Mouse (Mus musculus) gastrocnemius, postnatal 25 days (tissue): ENCODE results near the gene Cox4i1. TPM values are rescaled to one million over a fixed set of nuclear protein-coding genes. Genes with fewer than 3 reads are reported as not detected.
A peak's percentile ranks its signal among the peaks of the same experiment; 100 is the strongest.
"Not testable (repeated sequence)": the region's sequence is repeated elsewhere in the genome, so short reads cannot be mapped to it uniquely, and the experiment has no call there.

ENCODE experiments used
- DNase-seq: peaks from one replicate; pipeline ENCODE4 v3.0.0; 2022
- total RNA-seq, 2 experiments: library from RNA; stranded (reverse); gene quantifications; 1 replicate in 1 of 2; 2 replicates in 1 of 2; pipeline ENCODE4 v1.2.3; 2021

Gene Cox4i1
- total RNA-seq, 2 experiments from 2014 or later: 1,728 to 1,814 TPM

- no peak for DNase-seq
Observed at GRCm38 (mm10) chr8:120656322-120657052, 11.5 kb upstream of the Cox4i1 start.

GRCm38 (mm10) chr8:120657415-120657814 lies 10.6 kb upstream of the Cox4i1 start:
- no peak for DNase-seq

DNA sequence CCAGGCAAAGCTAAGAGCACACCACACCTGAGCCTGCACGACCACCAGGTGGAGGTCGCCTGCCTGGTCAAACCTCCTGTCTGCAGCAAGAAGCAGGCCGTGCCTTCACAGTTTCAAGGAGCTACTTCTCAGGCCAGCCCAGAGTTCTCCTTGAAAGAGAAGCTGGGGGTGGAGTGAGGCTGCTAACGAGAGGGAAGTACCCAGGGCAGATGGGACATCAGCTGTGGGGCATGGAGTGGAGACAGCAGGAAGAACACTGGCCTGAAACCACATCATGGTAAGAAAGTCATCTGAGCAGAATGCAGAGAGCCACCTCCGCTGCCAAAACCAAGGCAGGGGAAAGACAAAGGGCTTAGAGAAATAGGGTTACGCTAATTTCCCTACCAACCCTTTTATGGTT lies 3.5 kb upstream of the Cox4i1 start:
- no peak for DNase-seq

DNA sequence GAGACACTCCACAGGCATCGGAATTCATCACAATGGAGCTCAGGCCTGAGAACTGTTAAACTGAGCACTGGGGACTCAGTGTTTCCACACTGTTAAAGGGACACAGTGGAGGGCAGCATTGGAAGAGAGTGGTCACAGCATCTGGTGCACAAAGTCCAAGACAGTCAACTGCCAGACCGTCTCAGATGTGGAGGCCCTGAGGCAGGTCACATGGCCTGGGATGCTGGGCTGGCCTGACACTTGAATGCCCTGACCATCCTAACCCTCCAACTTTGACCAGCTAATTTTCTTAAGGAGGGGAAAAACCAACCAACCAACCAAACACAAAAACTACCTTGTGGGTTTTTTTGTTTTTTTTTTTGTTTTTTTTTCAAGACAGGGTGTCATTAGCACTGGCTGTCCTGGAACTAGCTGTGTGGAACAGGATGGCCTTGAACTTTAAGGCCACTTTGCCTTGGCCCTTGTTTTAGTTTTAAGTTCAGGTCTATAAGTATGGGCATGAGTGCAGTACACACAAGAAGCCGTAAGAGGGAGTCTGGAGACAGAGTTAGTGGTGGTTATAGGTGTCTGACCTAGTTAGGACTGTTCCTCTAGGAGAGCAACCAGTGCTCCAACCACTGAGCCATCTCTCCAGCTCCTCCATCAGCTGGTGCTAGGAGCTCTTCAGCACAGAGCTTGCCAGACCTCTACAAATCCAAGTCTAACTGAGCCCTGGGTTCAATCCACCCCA lies 2.1 kb upstream of the Cox4i1 start:
- no peak for DNase-seq

DNA sequence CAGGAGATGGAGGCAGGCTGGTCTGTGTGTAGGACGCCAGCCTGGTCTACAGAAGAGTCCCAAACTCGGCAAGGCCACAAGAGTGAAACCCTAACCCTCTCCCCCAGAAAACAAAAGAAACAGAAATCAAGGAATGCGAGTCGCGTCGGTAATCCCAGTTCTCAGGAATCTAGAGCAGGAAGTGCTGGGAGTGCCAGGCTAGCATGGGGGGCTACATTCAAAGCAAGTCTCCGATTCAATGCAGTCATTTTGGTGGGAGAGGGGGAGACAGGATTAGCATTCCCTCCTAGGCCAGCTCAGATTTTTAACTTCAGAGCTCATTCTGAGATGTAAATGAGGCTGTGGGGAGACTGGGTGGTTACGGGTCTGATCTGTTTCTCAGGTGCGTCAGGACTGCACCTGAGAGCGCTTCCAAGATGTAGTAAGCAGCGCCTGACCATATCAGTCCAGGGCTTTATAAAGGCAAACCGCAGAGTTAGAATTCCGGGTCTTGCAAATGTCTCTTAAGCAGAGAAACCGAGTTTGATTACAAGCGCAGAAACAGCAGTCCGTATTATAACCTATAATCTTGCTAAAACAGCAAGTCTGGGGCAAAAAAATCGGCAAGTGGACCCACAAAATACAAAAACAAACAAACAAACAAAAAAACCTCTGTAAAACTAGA lies 1.1 kb upstream of the Cox4i1 start:
- DNase-seq: no peak

DNA sequence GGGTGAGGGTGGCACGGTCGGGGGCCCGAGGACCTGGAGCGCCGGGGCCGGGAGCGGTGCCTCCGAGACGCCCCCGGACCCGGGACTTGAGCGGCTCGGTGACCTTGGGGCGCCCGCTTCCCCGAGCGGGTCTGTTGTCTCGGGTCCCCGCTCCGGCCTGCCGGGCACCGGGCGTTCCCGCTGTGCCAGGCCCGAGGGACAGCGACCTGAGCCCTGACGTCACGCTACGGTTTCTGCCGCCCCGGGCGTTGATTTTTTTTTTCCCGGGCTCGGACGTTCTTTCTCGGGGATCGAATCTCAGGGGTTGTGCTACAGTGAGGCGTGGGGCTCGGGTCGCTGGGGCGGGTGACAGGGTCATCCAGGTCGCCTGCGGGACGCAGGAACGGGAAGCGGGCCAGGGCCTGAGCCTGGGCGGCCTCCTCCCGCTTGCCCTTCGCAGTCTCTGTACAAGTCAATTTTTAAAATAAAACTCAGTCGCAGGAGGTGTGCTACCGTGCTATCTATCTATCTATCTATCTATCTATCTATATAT lies 418 bp downstream of the Cox4i1 start, which contains the start of gene Emc8:
TSS of gene Emc8 (minus strand) at position 200 of the 532 bp plus-strand sequence.
- DNase-seq: no peak

- no peak for DNase-seq
Observed at GRCm38 (mm10) chr8:120671775-120672174, 3.8 kb downstream of the Cox4i1 start.

DNA sequence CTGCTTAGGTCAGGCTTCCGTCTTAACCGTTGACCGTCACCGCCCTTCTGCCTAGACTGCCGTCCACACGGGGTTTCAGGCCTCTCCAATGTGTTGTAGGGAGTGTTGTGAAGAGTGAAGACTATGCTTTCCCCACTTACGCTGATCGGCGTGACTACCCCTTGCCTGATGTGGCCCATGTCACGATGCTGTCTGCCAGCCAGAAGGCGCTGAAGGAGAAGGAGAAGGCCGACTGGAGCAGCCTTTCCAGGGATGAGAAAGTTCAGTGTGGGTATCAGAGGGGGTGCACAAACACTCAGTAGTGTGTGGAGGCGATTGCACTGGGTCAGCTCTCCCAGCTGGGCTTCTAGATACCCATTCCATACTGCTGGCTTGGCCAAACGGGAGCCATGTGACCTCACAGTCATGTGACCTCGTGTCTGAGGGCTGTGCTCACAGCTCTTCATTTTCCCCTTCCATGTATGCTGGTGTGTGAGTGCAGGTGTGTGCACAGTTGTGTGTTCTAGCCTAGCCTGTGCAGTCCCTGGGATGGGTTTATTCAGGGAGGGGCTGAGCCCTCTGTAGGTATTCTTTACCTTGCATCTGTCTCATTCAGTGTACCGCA lies 4.7 kb downstream of the Cox4i1 start:
- no peak for DNase-seq

DNA sequence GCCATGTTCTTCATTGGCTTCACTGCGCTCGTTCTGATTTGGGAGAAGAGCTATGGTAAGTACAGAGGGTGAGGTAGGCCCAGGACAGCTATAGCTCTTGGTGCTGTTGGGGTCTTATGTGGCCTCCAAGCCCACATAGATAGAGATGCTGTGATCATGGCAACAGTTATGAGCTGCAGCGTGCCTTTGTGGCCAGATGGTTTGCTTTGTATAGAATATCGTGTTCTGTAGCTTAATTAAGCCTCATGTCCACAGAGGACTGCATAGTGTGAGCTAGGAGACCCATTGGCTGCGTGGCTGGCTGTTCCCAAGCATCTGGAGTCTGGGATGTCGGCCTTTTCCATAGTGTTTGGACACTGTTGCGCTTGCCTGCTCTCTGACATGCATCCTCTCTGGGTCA lies 5.3 kb downstream of the Cox4i1 start:
- DNase-seq: no peak

DNA sequence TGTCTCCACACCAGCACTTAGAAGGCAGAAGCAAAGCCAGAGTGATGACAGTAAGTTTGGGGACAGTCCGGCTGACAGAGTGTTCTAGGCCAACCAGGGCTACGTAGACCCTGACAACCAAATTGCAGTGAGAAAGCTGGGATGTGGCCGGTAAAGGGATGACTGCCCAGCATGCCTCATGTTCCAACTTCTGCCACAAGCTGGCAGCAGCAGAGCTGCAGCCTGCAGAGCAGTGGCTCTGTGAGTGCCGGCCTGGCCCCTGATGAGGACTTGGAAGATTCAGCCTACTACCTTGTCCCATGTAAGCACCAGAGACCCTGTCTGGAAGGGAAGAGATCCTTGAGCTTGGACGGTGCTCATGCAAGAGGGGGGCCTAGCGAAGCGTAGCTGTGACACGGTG lies 7.7 kb downstream of the Cox4i1 start:
- no peak for DNase-seq

DNA sequence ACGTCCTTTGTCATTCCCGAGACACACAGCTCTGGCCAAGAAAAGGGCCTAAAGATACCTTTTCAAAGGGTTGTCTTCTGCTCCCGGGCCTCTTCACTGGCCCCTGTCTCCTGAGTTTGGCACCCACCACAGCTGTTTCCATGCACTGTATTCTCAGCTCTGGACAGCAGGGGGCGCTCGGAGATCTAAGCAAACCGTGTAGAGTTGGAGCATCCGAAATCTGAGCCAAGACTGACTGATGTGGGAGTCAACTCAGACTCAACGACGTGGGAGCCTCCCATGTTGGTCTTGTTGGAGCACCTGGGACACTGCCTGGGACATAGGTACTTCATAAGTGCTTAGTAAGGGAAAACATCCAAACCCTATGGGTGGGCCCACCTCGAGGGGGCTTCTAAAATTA lies 10.4 kb downstream of the Cox4i1 start:
- DNase-seq: peak; percentile 70

- no peak for DNase-seq
Observed at GRCm38 (mm10) chr8:120679629-120680387, 11.8 kb downstream of the Cox4i1 start.

DNA sequence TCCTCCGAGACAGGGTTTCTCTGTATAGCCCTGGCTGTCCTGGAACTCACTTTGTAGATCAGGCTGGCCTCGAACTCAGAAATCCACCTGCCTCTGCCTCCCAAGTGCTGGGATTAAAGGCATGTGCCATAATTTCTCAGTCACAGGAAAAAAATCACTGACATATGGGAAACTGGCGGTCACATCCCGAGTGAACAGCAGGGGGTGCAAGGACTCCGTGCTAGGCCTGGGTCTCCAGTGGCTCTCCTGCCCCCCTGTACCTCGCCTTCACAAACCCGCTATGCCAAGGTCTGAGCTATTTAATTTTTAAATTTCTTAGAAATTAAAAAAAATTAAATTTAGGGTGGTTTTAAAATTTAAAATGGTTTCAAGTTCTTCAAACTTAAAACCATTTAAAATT lies 12.4 kb downstream of the Cox4i1 start:
- not testable (repeated sequence) for DNase-seq

DNA sequence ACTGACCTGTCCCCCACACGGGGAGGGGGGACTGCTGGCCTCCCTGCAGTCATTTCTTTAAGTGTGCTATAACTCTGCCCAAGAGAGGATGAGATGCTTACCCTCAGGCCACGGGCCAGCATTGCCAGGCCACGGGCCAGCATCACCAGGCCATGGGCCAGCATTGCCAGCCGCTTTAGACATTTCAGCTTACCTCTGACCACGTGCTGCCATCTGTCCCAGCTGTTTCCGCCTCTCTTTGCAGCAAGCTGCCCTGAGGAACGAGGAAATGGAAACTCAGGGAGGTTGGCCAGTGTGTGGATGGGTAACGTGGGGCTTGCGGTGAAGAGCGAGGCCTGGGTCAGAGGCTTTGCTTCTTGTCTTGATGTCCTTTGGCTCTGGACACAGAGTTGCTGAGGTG lies 13.1 kb downstream of the Cox4i1 start:
- DNase-seq: peak; percentile 42

- peak; percentile 60 for DNase-seq
Observed at GRCm38 (mm10) chr8:120683602-120684001, 15.6 kb downstream of the Cox4i1 start.

DNA sequence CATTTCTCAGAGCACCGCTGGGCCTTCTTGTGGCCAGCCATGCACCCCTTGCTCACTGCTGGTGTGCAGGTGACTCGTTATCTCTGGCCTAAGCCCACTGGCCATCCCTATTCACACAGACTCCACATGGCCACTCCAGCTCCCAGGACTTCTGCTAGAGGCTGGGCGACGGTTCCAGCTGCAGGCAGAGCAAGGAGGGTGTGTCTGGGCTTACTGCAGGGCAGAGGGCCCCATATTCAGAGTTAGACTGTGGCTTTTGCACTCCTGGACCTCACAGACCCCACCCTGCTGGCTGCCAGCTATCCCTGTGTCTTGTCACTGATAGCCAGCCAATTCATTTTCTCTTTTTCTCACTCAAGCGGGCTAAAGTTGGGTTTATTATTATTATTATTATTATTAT lies 16.1 kb downstream of the Cox4i1 start:
- no peak for DNase-seq

DNA sequence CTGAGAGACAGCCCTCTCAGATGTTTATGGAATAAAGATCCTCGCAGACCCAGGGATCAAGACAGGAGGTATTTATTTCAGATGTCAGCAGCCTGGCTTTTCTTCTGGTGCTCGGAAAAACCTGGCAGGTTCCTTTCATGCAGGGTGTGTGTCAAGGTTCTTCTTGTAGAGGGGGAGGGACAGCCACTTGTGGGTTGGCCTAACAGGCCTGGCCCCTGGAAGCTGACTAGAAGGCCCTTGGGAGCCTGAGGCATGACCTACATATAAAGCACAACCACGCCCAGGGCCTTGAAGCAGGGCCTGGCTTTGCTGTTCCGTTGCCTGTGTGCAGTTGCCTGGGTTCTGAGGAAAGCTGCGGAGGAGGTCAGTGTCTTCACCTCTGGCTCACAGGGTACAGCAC lies 17.1 kb downstream of the Cox4i1 start:
- DNase-seq: peak; percentile 60

- DNase-seq: no peak
Observed at GRCm38 (mm10) chr8:120685591-120685990, 17.6 kb downstream of the Cox4i1 start.

DNA sequence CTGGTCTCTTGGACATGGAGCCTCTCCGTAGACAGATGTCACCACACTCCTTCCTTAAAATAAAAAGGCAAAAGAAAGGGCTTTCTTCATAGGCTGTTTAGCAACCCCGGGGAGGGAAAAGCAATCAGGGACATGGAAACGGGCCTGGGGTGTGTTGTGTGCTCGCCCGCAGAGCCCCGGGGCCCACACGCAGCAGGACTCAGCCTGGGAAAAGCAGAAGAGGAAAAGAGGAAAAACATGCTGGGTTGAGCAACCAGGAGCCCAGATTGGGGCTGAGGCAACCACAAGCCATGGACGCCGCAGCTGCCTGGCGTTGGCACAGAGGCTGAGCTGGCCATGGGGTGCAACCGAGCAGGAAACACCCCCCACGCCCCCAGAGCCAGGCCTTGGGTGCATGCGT lies 18.0 kb downstream of the Cox4i1 start:
- DNase-seq: peak; percentile 46

DNA sequence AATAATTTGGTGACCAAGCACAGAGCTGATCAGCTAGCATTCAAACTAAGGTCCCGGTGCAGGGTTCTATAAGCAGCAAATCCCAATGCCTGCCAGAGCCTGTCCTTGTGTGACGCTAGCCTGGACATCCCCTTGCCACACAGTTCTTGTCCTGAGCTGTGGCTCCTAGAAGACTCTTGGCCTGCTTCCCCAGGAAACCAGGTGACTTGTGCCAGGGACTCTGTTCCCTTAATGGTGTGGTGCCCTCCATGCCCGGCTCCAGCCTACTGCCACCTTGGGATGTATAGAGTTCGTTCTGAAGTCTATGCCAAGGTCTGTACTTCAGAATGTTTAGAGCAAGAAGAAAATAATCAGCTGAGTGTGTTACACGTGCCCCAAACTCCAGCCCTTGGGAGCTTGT lies 18.6 kb downstream of the Cox4i1 start:
- no peak for DNase-seq

GRCm38 (mm10) chr8:120687786-120688185 lies 19.8 kb downstream of the Cox4i1 start:
- DNase-seq: peak; percentile 51

GRCm38 (mm10) chr8:120688511-120688910 lies 20.5 kb downstream of the Cox4i1 start:
- DNase-seq: no peak
